Mouse (Mus musculus): ENCODE measurements around the gene Tmem39a. TPM values are rescaled to one million over a fixed set of nuclear protein-coding genes. Genes with fewer than 3 reads are reported as not detected.

Gene Tmem39a
- polyA plus RNA-seq, 1 experiment from 2014 or later = 79.4 TPM

DNA sequence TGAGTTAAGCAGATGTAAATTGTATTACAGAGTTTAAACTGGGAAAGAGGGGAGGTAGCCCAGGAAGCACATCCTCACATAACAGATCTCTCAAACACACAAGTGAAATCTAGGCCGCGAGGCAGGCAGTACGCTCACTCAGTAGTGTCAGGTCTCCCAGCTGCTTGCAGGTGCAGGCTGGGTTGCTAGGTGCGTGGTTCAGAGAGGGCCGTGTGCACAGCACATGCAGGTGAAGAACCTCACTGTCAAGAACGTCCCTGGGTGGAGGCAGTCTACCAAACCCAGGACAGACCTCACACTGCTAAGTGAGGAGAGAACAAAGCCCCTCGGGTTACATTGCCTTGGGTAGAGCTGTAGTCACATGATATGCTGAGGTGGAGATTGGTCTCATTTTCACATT lies 26.3 kb downstream of the Tmem39a start:
- no peak for ATAC-seq (ENCODE audit: low FRiP score)

GRCm38 (mm10) chr16:38585186-38585585 lies 26.7 kb downstream of the Tmem39a start:
- Histone ChIP-seq H3K27me3 (ENCODE audit: control insufficient read depth, insufficient read depth, low read length) (no peaks in the 10 kb centered on the region), H3K36me3 (ENCODE audit: control insufficient read depth, insufficient read depth, low read length) (peaks cover 22% of the 10 kb centered on the region), H3K4me2 (no peak overlapping the region), H3K4me1 (ENCODE audit: control insufficient read depth, insufficient read depth, low read length) (no peaks in the 10 kb centered on the region), H3K4me3 (ENCODE audit: low read depth, low read length) (no peak overlapping the region), H3K9ac (ENCODE audit: low read length) (no peak overlapping the region), H3K27ac (ENCODE audit: low read depth, low read length) (no peak overlapping the region), H3K9me3 (ENCODE audit: control insufficient read depth, low read length) (no peaks in the 10 kb centered on the region)
- WGBS = 95% methylated on average over 5 of the region's 5 CpGs
- DNase-seq (ENCODE audit: low spot score, missing footprints) (peak; percentile 19), ATAC-seq (ENCODE audit: low FRiP score) (no peak)

More for the DNA sequence above, 26.3 kb downstream of the Tmem39a start:
- H3K4me1 ChIP-seq (ENCODE audit: control insufficient read depth, insufficient read depth, low read length) = no peaks in the 10 kb centered on the region
- no peaks in the 10 kb centered on the region for H3K27me3 ChIP-seq (ENCODE audit: control insufficient read depth, insufficient read depth, low read length)
- peak; percentile 10 for DNase-seq (ENCODE audit: low spot score, missing footprints)
- 89% methylated on average over 7 of the region's 7 CpGs for WGBS
- peaks cover 22% of the 10 kb centered on the region for H3K36me3 ChIP-seq (ENCODE audit: control insufficient read depth, insufficient read depth, low read length)
- no peak overlapping the region for H3K4me3 ChIP-seq (ENCODE audit: low read depth, low read length)
- H3K4me2 ChIP-seq = no peak overlapping the region
- no peak overlapping the region for H3K27ac ChIP-seq (ENCODE audit: low read depth, low read length)
- H3K9ac ChIP-seq (ENCODE audit: low read length) = no peak overlapping the region
- no peaks in the 10 kb centered on the region for H3K9me3 ChIP-seq (ENCODE audit: control insufficient read depth, low read length)

DNA sequence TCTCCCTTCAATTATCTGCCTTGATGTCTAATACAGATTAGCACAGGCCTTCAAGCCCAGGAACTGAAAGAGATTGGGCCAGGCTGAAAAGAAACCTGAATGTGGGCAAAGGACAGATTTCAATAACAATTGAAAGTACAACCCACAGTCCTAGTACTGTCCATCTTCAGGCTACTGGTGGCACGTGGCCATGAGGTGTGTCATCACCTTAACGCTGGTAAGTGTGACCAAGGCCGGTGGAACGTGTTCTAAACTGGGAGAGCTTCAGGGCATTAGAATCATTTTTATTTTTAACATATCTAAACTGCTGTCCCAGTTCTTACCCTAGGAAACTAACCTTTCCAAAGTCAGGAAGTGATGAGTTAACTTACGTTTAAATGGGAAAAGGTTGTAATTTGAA lies 28.7 kb downstream of the Tmem39a start:
- no peaks in the 10 kb centered on the region for H3K9me3 ChIP-seq (ENCODE audit: control insufficient read depth, low read length)
- H3K4me2 ChIP-seq = no peak overlapping the region
- no peak overlapping the region for H3K9ac ChIP-seq (ENCODE audit: low read length)
- peaks cover 23% of the 10 kb centered on the region for H3K36me3 ChIP-seq (ENCODE audit: control insufficient read depth, insufficient read depth, low read length)
- DNase-seq (ENCODE audit: low spot score, missing footprints) (no peak), ATAC-seq (ENCODE audit: low FRiP score) (no peak)
- H3K27ac ChIP-seq (ENCODE audit: low read depth, low read length) = no peak overlapping the region
- WGBS = 96% methylated on average over 5 of the region's 5 CpGs
- no peaks in the 10 kb centered on the region for H3K4me1 ChIP-seq (ENCODE audit: control insufficient read depth, insufficient read depth, low read length)
- H3K4me3 ChIP-seq (ENCODE audit: low read depth, low read length) = no peak overlapping the region
- no peaks in the 10 kb centered on the region for H3K27me3 ChIP-seq (ENCODE audit: control insufficient read depth, insufficient read depth, low read length)

DNA sequence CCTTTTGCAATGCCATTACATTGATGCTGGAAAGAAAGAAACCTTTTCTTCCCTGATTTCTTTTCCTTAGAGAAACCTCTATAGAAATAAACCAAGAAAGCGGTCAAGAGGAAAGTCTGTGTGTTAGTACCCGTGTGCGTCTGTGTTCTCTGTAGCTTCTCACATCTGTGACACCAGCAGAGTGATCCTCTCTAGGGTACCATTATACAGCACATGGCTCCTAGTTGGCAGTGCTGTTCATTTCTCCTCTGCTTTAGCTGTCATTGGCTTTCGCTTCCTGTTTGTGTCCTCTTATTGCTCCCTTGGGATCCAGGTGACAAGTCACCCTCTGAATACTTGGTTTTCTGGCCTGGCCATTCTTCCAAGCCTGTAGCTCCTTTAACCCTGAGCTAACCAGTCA lies 29.1 kb downstream of the Tmem39a start:
- H3K4me1 ChIP-seq (ENCODE audit: control insufficient read depth, insufficient read depth, low read length) = no peaks in the 10 kb centered on the region
- H3K4me2 ChIP-seq = no peak overlapping the region
- peak; percentile 49 for DNase-seq (ENCODE audit: low spot score, missing footprints)
- no peaks in the 10 kb centered on the region for H3K9me3 ChIP-seq (ENCODE audit: control insufficient read depth, low read length)
- no peaks in the 10 kb centered on the region for H3K27me3 ChIP-seq (ENCODE audit: control insufficient read depth, insufficient read depth, low read length)
- H3K9ac ChIP-seq (ENCODE audit: low read length) = no peak overlapping the region
- no peak overlapping the region for H3K4me3 ChIP-seq (ENCODE audit: low read depth, low read length)
- WGBS = 92% methylated on average over 4 of the region's 4 CpGs
- H3K36me3 ChIP-seq (ENCODE audit: control insufficient read depth, insufficient read depth, low read length) = peaks cover 23% of the 10 kb centered on the region
- H3K27ac ChIP-seq (ENCODE audit: low read depth, low read length) = no peak overlapping the region
- ATAC-seq (ENCODE audit: low FRiP score) = no peak

DNA sequence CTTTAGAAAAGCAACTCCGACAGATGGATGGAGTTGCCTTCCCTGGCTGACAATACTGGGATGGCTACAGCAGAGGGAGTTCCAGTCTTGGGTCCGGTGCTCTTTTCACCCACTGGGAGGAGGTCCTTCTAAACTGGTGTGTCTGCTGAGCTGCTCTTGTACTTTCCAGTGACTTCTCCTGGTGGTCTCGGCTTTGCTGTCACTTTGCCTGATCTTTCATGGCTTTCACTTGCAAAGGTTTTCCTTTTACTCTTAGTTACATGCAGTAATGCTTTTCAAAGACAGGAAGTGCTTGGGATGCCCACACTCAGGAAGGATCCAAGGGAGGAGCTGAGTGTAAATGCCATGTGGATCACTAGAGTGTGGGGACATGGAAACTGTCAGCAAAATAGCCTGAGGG lies 33.0 kb downstream of the Tmem39a start:
- Histone ChIP-seq H3K9me3 (ENCODE audit: control insufficient read depth, low read length) (no peaks in the 10 kb centered on the region), H3K27me3 (ENCODE audit: control insufficient read depth, insufficient read depth, low read length) (no peaks in the 10 kb centered on the region), H3K9ac (ENCODE audit: low read length) (no peak overlapping the region), H3K27ac (ENCODE audit: low read depth, low read length) (no peak overlapping the region), H3K4me2 (no peak overlapping the region), H3K36me3 (ENCODE audit: control insufficient read depth, insufficient read depth, low read length) (peaks cover 10% of the 10 kb centered on the region), H3K4me1 (ENCODE audit: control insufficient read depth, insufficient read depth, low read length) (no peaks in the 10 kb centered on the region), H3K4me3 (ENCODE audit: low read depth, low read length) (no peak overlapping the region)
- no peak for DNase-seq (ENCODE audit: low spot score, missing footprints)
- ATAC-seq (ENCODE audit: low FRiP score) = no peak
- WGBS = 87% methylated on average over 3 of the region's 3 CpGs

DNA sequence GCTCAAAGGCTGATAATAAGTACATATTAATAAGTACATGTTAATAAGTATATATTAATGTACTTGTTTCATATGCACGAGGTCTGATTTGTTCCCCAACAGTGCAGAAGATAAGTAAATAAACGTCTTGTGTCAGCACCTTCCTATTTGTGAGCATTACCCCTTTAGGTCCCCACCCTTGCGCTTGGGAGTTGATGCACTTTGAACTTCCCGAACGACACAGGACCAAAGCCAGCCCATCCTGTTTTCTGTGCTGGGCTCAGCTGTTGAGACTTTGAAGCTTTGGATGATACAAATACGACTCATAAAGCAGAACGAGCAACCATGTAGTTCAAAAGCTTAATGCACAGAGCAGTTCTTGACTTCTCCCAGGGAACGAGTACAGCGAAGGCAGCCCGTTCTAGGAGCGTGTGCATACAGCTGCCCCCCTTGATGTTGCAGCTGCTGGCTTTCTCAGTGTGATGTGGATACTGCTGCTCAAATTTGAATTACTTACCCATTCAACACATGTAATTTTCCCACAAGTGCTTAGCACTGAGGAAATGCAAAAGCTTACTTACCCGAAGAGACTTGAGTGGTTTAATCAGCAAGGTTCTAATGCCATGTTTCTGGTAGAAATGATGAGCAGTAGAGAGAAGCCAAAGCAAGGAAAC lies 33.7 kb downstream of the Tmem39a start:
- H3K9me3 ChIP-seq (ENCODE audit: control insufficient read depth, low read length) = no peaks in the 10 kb centered on the region
- peaks cover 8% of the 10 kb centered on the region for H3K36me3 ChIP-seq (ENCODE audit: control insufficient read depth, insufficient read depth, low read length)
- H3K27me3 ChIP-seq (ENCODE audit: control insufficient read depth, insufficient read depth, low read length) = no peaks in the 10 kb centered on the region
- peak; percentile 53 for DNase-seq (ENCODE audit: low spot score, missing footprints)
- 94% methylated on average over 12 of the region's 12 CpGs for WGBS
- ATAC-seq (ENCODE audit: low FRiP score) = no peak
- no peaks in the 10 kb centered on the region for H3K4me1 ChIP-seq (ENCODE audit: control insufficient read depth, insufficient read depth, low read length)
- H3K9ac ChIP-seq (ENCODE audit: low read length) = no peak overlapping the region
- H3K4me3 ChIP-seq (ENCODE audit: low read depth, low read length) = no peak overlapping the region
- no peak overlapping the region for H3K27ac ChIP-seq (ENCODE audit: low read depth, low read length)
- H3K4me2 ChIP-seq = no peak overlapping the region

DNA sequence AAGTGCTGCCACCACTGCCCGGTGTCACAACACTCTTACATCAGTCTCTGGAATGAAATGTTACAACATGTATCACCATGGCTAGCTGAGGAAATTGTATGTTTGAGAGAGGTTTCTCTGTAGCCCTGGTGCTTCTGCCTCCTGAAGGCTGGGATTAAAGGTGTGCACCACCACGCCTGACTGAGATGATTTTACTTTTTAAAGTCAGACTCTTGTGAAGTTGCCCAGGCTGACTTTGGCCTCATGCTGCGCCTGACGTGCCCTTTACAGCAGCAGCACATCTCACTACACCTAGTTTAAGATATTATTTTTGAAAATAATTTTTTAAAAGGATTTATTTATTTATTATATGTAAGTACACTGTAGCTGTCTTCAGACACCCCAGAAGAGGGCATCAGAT lies 34.4 kb downstream of the Tmem39a start:
- DNase-seq (ENCODE audit: low spot score, missing footprints) = peak; percentile 66
- Histone ChIP-seq H3K4me1 (ENCODE audit: control insufficient read depth, insufficient read depth, low read length) (no peaks in the 10 kb centered on the region), H3K27ac (ENCODE audit: low read depth, low read length) (no peak overlapping the region), H3K4me2 (no peak overlapping the region), H3K27me3 (ENCODE audit: control insufficient read depth, insufficient read depth, low read length) (no peaks in the 10 kb centered on the region), H3K9me3 (ENCODE audit: control insufficient read depth, low read length) (no peaks in the 10 kb centered on the region), H3K9ac (ENCODE audit: low read length) (no peak overlapping the region), H3K36me3 (ENCODE audit: control insufficient read depth, insufficient read depth, low read length) (peaks cover 7% of the 10 kb centered on the region), H3K4me3 (ENCODE audit: low read depth, low read length) (no peak overlapping the region)
- 92% methylated on average over 4 of the region's 4 CpGs for WGBS
- no peak for ATAC-seq (ENCODE audit: low FRiP score)

DNA sequence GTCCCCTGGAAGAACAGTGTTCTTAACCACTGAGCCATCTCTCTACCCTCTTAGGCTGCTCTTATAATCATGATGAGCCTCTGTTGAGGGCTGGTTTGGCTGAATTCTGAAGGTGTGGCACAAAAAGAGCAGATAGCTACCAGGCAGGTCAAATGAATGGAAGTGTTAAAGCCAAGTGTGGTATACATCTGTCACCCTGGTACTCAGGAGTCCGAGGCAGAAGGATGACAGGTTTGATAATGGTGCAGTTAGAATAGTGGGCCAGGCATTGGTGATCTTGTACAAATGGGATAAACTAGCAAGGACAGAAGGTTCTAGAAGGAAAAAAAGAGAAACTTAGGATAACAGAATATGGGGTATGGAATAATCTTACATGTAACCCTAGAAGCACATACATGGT lies 35.9 kb downstream of the Tmem39a start:
- no peak overlapping the region for H3K27ac ChIP-seq (ENCODE audit: low read depth, low read length)
- no peak overlapping the region for H3K4me2 ChIP-seq
- ATAC-seq (ENCODE audit: low FRiP score) (no peak), DNase-seq (ENCODE audit: low spot score, missing footprints) (peak; percentile 51)
- 89% methylated on average over 1 of the region's 1 CpGs for WGBS
- H3K27me3 ChIP-seq (ENCODE audit: control insufficient read depth, insufficient read depth, low read length) = no peaks in the 10 kb centered on the region
- no peaks in the 10 kb centered on the region for H3K9me3 ChIP-seq (ENCODE audit: control insufficient read depth, low read length)
- no peak overlapping the region for H3K9ac ChIP-seq (ENCODE audit: low read length)
- H3K4me3 ChIP-seq (ENCODE audit: low read depth, low read length) = no peak overlapping the region
- peaks cover 5% of the 10 kb centered on the region for H3K36me3 ChIP-seq (ENCODE audit: control insufficient read depth, insufficient read depth, low read length)
- H3K4me1 ChIP-seq (ENCODE audit: control insufficient read depth, insufficient read depth, low read length) = no peaks in the 10 kb centered on the region

GRCm38 (mm10) chr16:38596099-38596498 lies 37.6 kb downstream of the Tmem39a start:
- no peak overlapping the region for H3K4me2 ChIP-seq
- H3K4me1 ChIP-seq (ENCODE audit: control insufficient read depth, insufficient read depth, low read length) = no peaks in the 10 kb centered on the region
- no peaks in the 10 kb centered on the region for H3K9me3 ChIP-seq (ENCODE audit: control insufficient read depth, low read length)
- peaks cover 5% of the 10 kb centered on the region for H3K36me3 ChIP-seq (ENCODE audit: control insufficient read depth, insufficient read depth, low read length)
- WGBS = 78% methylated on average over 2 of the region's 2 CpGs
- DNase-seq (ENCODE audit: low spot score, missing footprints) (peak; percentile 44), ATAC-seq (ENCODE audit: low FRiP score) (no peak)
- H3K4me3 ChIP-seq (ENCODE audit: low read depth, low read length) = no peak overlapping the region
- H3K27ac ChIP-seq (ENCODE audit: low read depth, low read length) = no peak overlapping the region
- H3K9ac ChIP-seq (ENCODE audit: low read length) = no peak overlapping the region
- no peaks in the 10 kb centered on the region for H3K27me3 ChIP-seq (ENCODE audit: control insufficient read depth, insufficient read depth, low read length)
